Mouse (Mus musculus) stomach, embryonic 14.5 days (tissue): ENCODE results near the gene H2-Ob. TPM values are rescaled to one million over a fixed set of nuclear protein-coding genes. Genes with fewer than 3 reads are reported as not detected.
"Not testable (repeated sequence)": the region's sequence is repeated elsewhere in the genome, so short reads cannot be mapped to it uniquely, and the experiment has no call there.

Experiments
- ATAC-seq: fragments of 200-750 bp; cut with Nextera tagmentation; 2 replicates; pipeline ENCODE4 v1.8.0; 2017; ENCODE audit warnings: low read depth, moderate TSS enrichment; ENCODE audit not compliant: insufficient number of reproducible peaks, insufficient read depth, low FRiP score
- H3K27ac ChIP-seq: fragments of 300-500 bp; sonication (generic); 2 replicates; pipeline ENCODE4 v1.5.1; 2014; ENCODE audit warnings: mild to moderate bottlenecking, low read length, moderate library complexity, mixed read lengths
- H3K27me3 ChIP-seq: fragments of 300-500 bp; sonication (generic); 2 replicates; pipeline ENCODE4 v1.6.1; 2014; ENCODE audit warnings: low read length, control low read depth, mixed read lengths; ENCODE audit not compliant: control insufficient read depth, insufficient read depth
- H3K36me3 ChIP-seq: fragments of 300-500 bp; sonication (generic); 2 replicates; pipeline ENCODE4 v1.6.1; 2014; ENCODE audit warnings: mild to moderate bottlenecking, control low read depth, low read length, moderate library complexity, mixed read lengths; ENCODE audit not compliant: control insufficient read depth, insufficient read depth
- H3K4me1 ChIP-seq: fragments of 300-500 bp; sonication (generic); 2 replicates; pipeline ENCODE4 v1.6.1; 2014; ENCODE audit warnings: low read length, control low read depth, mixed read lengths; ENCODE audit not compliant: control insufficient read depth, insufficient read depth
- H3K4me2 ChIP-seq: fragments of 300-500 bp; sonication (generic); replicated peaks from 2 replicates; pipeline ENCODE4 v1.6.1; 2014; ENCODE audit warnings: low read depth, low read length, control low read depth
- H3K4me3 ChIP-seq: fragments of 300-500 bp; sonication (generic); 2 replicates; pipeline ENCODE4 v1.5.1; 2014; ENCODE audit warnings: low read depth, low read length, control low read depth
- H3K9ac ChIP-seq: fragments of 300-500 bp; sonication (generic); replicated peaks from 2 replicates; pipeline ENCODE4 v1.6.1; 2014; ENCODE audit warnings: low read depth, mild to moderate bottlenecking, control low read depth, low read length, moderate library complexity, mixed read lengths
- H3K9me3 ChIP-seq: fragments of 300-500 bp; sonication (generic); 2 replicates; pipeline ENCODE4 v1.6.1; 2016; ENCODE audit warnings: low read depth, low read length, control low read depth; ENCODE audit not compliant: control insufficient read depth
- WGBS: fragments of 180-500 bp; shearing (Covaris S2); extraction: QIAGEN DNeasy Blood & Tissue Kit; methylation state at CpG from one replicate; pipeline ENCODE4 v1.1.7; 2014; 5-methylcytosine and 5-hydroxymethylcytosine counted together
- polyA plus RNA-seq: library from polyadenylated mRNA; unstranded; fragments of >200 nt; fragmentation: Nextera tagmentation; extraction: Ambion mirVana; gene quantifications from 2 replicates; pipeline ENCODE4 v1.2.1, GENCODE M21; 2014

H2-Ob gene
- polyA plus RNA-seq, 1 experiment from 2014 or later, result 0.54 TPM

- not testable (repeated sequence) for H3K9ac ChIP-seq, H3K27me3 ChIP-seq, H3K36me3 ChIP-seq, H3K4me3 ChIP-seq, H3K4me1 ChIP-seq, H3K27ac ChIP-seq, ATAC-seq, H3K4me2 ChIP-seq, H3K9me3 ChIP-seq
- WGBS, result 97% methylated on average over 3 of the region's 7 CpGs
Measured at GRCm38 (mm10) chr17:34219801-34220200, 18.9 kb upstream of the H2-Ob start.

GRCm38 (mm10) chr17:34220401-34220800 lies 18.3 kb upstream of the H2-Ob start:
- no CpG with 5 or more reads among the region's 16 CpGs for WGBS
- not testable (repeated sequence) for H3K4me1 ChIP-seq

GRCm38 (mm10) chr17:34224816-34225215 lies 13.9 kb upstream of the H2-Ob start:
- Histone ChIP-seq H3K27me3 (no peaks in the 10 kb centered on the region), H3K27ac (no peak overlapping the region), H3K4me3 (no peak overlapping the region), H3K9me3 (0 out of 2 replicates have a peak, but pooled peaks cover 4% of the 10 kb centered on the region), H3K4me1 (no peaks in the 10 kb centered on the region), H3K9ac (no peak overlapping the region), H3K4me2 (no peak overlapping the region), H3K36me3 (no peaks in the 10 kb centered on the region)
- no peak for ATAC-seq
- 92% methylated on average over 3 of the region's 3 CpGs for WGBS

More at GRCm38 (mm10) chr17:34220401-34220800, 18.3 kb upstream of the H2-Ob start:
- not testable (repeated sequence) for H3K27me3 ChIP-seq, H3K27ac ChIP-seq, H3K9ac ChIP-seq, ATAC-seq, H3K36me3 ChIP-seq, H3K4me3 ChIP-seq, H3K9me3 ChIP-seq, H3K4me2 ChIP-seq

GRCm38 (mm10) chr17:34225426-34225825 lies 13.3 kb upstream of the H2-Ob start:
- ATAC-seq, result no peak
- Histone ChIP-seq H3K27ac (no peak overlapping the region), H3K36me3 (no peaks in the 10 kb centered on the region), H3K4me1 (no peaks in the 10 kb centered on the region), H3K27me3 (no peaks in the 10 kb centered on the region), H3K4me2 (no peak overlapping the region), H3K9ac (no peak overlapping the region), H3K9me3 (0 out of 2 replicates have a peak, but pooled peaks cover 4% of the 10 kb centered on the region), H3K4me3 (no peak overlapping the region)
- WGBS, result 97% methylated on average over 8 of the region's 8 CpGs

GRCm38 (mm10) chr17:34225911-34226310 lies 12.8 kb upstream of the H2-Ob start:
- not testable (repeated sequence) for H3K9ac ChIP-seq, ATAC-seq
- 98% methylated on average over 12 of the region's 23 CpGs for WGBS

GRCm38 (mm10) chr17:34230971-34231370 lies 7.7 kb upstream of the H2-Ob start:
- WGBS, result 88% methylated on average over 6 of the region's 9 CpGs
- H3K36me3 ChIP-seq, H3K9me3 ChIP-seq, H3K4me1 ChIP-seq, H3K9ac ChIP-seq, ATAC-seq, H3K27ac ChIP-seq, H3K4me3 ChIP-seq, H3K4me2 ChIP-seq, H3K27me3 ChIP-seq: not testable (repeated sequence)

More at GRCm38 (mm10) chr17:34225911-34226310, 12.8 kb upstream of the H2-Ob start:
- not testable (repeated sequence) for H3K36me3 ChIP-seq, H3K4me2 ChIP-seq, H3K27ac ChIP-seq, H3K4me3 ChIP-seq, H3K9me3 ChIP-seq, H3K27me3 ChIP-seq, H3K4me1 ChIP-seq

GRCm38 (mm10) chr17:34232021-34232420 lies 6.7 kb upstream of the H2-Ob start:
- H3K4me2 ChIP-seq, H3K9ac ChIP-seq, H3K4me3 ChIP-seq, H3K27me3 ChIP-seq, H3K36me3 ChIP-seq, H3K4me1 ChIP-seq, ATAC-seq, H3K9me3 ChIP-seq, H3K27ac ChIP-seq: not testable (repeated sequence)
- WGBS, result 83% methylated on average over 4 of the region's 7 CpGs

GRCm38 (mm10) chr17:34234926-34235325 lies 3.8 kb upstream of the H2-Ob start:
- Histone ChIP-seq H3K9ac (no peak overlapping the region), H3K27ac (no peak overlapping the region), H3K27me3 (no peaks in the 10 kb centered on the region), H3K9me3 (no peaks in the 10 kb centered on the region), H3K4me1 (no peaks in the 10 kb centered on the region), H3K4me2 (no peak overlapping the region), H3K4me3 (no peak overlapping the region), H3K36me3 (no peaks in the 10 kb centered on the region)
- ATAC-seq, result no peak
- 45% methylated on average over 9 of the region's 9 CpGs for WGBS

GRCm38 (mm10) chr17:34236691-34237090 lies 2.0 kb upstream of the H2-Ob start:
- Histone ChIP-seq H3K9ac (no peak overlapping the region), H3K4me1 (no peaks in the 10 kb centered on the region), H3K9me3 (no peaks in the 10 kb centered on the region), H3K36me3 (no peaks in the 10 kb centered on the region), H3K4me3 (no peak overlapping the region), H3K4me2 (no peak overlapping the region), H3K27ac (no peak overlapping the region), H3K27me3 (no peaks in the 10 kb centered on the region)
- ATAC-seq, result no peak
- 76% methylated on average over 5 of the region's 5 CpGs for WGBS
